Mouse (Mus musculus) intestine, embryonic 14.5 days (tissue): ENCODE results near the gene Metap1d. TPM values are rescaled to one million over a fixed set of nuclear protein-coding genes. Genes with fewer than 3 reads are reported as not detected.

ENCODE experiments used
- ATAC-seq: fragments of 200-750 bp; cut with Nextera tagmentation; replicated peaks from 2 replicates; pipeline ENCODE4 v1.8.0; 2017; ENCODE audit warnings: low read depth, moderate number of reproducible peaks, moderate TSS enrichment, moderate library complexity; ENCODE audit not compliant: low FRiP score, low TSS enrichment
- DNase-seq: peaks from one replicate; pipeline ENCODE4 v3.0.0-alpha.2; 2018; ENCODE audit warnings: low spot score
- H3K27ac ChIP-seq: fragments of 300-500 bp; sonication (generic); 2 replicates; pipeline ENCODE4 v1.5.1; 2014; ENCODE audit warnings: low read depth, mild to moderate bottlenecking, control low read depth
- H3K27me3 ChIP-seq: fragments of 300-500 bp; sonication (generic); replicated peaks from 2 replicates; pipeline ENCODE4 v1.6.1; 2014; ENCODE audit warnings: low read length, control low read depth; ENCODE audit not compliant: control insufficient read depth, insufficient read depth
- H3K36me3 ChIP-seq: fragments of 300-500 bp; sonication (generic); 2 replicates; pipeline ENCODE4 v1.6.1; 2014; ENCODE audit warnings: low read length, control low read depth; ENCODE audit not compliant: control insufficient read depth, insufficient read depth
- H3K4me1 ChIP-seq: fragments of 300-500 bp; sonication (generic); replicated peaks from 2 replicates; pipeline ENCODE4 v1.6.1; 2014; ENCODE audit warnings: low read length, control low read depth, mixed read lengths; ENCODE audit not compliant: control insufficient read depth, insufficient read depth
- H3K4me2 ChIP-seq: fragments of 300-500 bp; sonication (generic); 2 replicates; pipeline ENCODE4 v1.6.1; 2014; ENCODE audit warnings: low read length
- H3K4me3 ChIP-seq: fragments of 300-500 bp; sonication (generic); 2 replicates; pipeline ENCODE4 v1.5.1; 2014; ENCODE audit warnings: low read depth, low read length, control low read depth, mixed read lengths
- H3K9ac ChIP-seq: fragments of 300-500 bp; sonication (generic); 2 replicates; pipeline ENCODE4 v1.6.1; 2014; ENCODE audit warnings: mild to moderate bottlenecking, low read length
- H3K9me3 ChIP-seq: fragments of 300-500 bp; sonication (generic); 2 replicates; pipeline ENCODE4 v1.6.1; 2016; ENCODE audit warnings: low read length, control low read depth; ENCODE audit not compliant: control insufficient read depth
- WGBS: fragments of 180-500 bp; shearing (Covaris S2); extraction: QIAGEN DNeasy Blood & Tissue Kit; methylation state at CpG from one replicate; pipeline ENCODE4 v1.1.7; 2014; 5-methylcytosine and 5-hydroxymethylcytosine counted together
- polyA plus RNA-seq: library from polyadenylated mRNA; unstranded; fragments of >200 nt; fragmentation: Nextera tagmentation; extraction: Ambion mirVana; gene quantifications from 2 replicates; pipeline ENCODE4 v1.2.1, GENCODE M21; 2014

Metap1d gene
- polyA plus RNA-seq, 1 experiment from 2014 or later: 41.2 TPM

DNA sequence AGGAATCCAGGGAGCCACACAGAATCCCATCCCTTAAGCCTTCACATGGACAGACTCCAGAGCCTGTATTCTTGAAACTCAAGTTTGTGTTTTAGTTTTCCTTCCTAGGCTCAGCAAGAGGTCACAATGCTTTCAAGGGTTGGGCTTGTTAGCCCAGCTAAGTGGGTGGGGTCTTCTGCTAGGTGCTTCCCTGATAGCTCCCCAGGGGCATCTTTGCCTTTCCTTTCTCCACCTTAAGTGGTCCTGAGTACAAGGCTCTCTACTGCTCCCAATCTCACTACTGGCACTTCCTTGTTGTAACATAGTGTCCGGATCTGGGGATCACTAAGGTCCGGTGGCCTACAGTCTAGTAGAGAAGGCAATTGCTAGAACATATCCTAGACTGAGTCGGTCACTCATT lies 97.3 kb downstream of the Metap1d start:
- Histone ChIP-seq H3K36me3 (no peaks in the 10 kb centered on the region), H3K4me3 (no peak overlapping the region), H3K27ac (no peak overlapping the region), H3K4me1 (peaks cover 11% of the 10 kb centered on the region), H3K9ac (no peak overlapping the region), H3K27me3 (peaks cover 88% of the 10 kb centered on the region), H3K9me3 (no peaks in the 10 kb centered on the region), H3K4me2 (no peak overlapping the region)
- 27% methylated on average over 3 of the region's 3 CpGs for WGBS
- DNase-seq (no peak), ATAC-seq (no peak)

GRCm38 (mm10) chr2:71551704-71552103 lies 98.6 kb downstream of the Metap1d start:
- no peak for DNase-seq
- Histone ChIP-seq H3K4me3 (no peak overlapping the region), H3K36me3 (no peaks in the 10 kb centered on the region), H3K9ac (no peak overlapping the region), H3K4me1 (peaks cover under 1% of the 10 kb centered on the region; the same call in 1 of the 2 replicates), H3K27ac (no peak overlapping the region), H3K9me3 (no peaks in the 10 kb centered on the region), H3K4me2 (no peak overlapping the region), H3K27me3 (peaks cover 74% of the 10 kb centered on the region)
- no peak for ATAC-seq
- 1% methylated on average over 18 of the region's 18 CpGs for WGBS

GRCm38 (mm10) chr2:71556071-71556470 lies 103.0 kb downstream of the Metap1d start:
- no peaks in the 10 kb centered on the region for H3K4me1 ChIP-seq

DNA sequence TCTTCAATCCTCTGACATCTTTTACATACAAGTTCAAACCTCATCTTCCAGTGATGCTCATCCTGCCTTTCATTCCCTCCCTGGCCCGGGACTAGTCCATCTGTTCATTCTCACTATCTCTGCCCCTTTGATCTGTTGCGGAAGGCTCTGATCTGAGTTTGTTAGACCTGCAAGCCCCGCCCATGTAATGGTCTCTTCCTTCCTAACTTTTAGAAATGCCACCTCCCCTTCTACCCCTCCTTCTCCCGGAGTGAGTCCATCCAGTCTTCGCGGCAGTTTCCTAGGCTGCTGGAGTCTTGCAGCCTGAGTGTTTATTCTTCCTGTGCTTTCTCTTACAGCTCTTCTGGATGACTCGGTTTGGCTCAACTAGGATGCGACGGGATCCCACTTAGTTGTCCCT lies 113.4 kb downstream of the Metap1d start:
- no peak overlapping the region for H3K4me3 ChIP-seq
- ATAC-seq (no peak), DNase-seq (no peak)
- H3K27me3 ChIP-seq: no peaks in the 10 kb centered on the region
- 65% methylated on average over 9 of the region's 9 CpGs for WGBS
- H3K9me3 ChIP-seq: no peaks in the 10 kb centered on the region
- H3K4me2 ChIP-seq: no peak overlapping the region
- H3K9ac ChIP-seq: no peak overlapping the region
- H3K4me1 ChIP-seq: no peaks in the 10 kb centered on the region
- no peak overlapping the region for H3K27ac ChIP-seq
- no peaks in the 10 kb centered on the region for H3K36me3 ChIP-seq

More at GRCm38 (mm10) chr2:71556071-71556470, 103.0 kb downstream of the Metap1d start:
- Histone ChIP-seq H3K27ac (no peak overlapping the region), H3K4me2 (no peak overlapping the region), H3K9me3 (peaks cover 7% of the 10 kb centered on the region; the same call in 1 of the 2 replicates), H3K4me3 (no peak overlapping the region), H3K36me3 (no peaks in the 10 kb centered on the region), H3K27me3 (peaks cover 35% of the 10 kb centered on the region), H3K9ac (no peak overlapping the region)
- ATAC-seq (no peak), DNase-seq (no peak)
- WGBS: 69% methylated on average over 5 of the region's 5 CpGs

GRCm38 (mm10) chr2:71573736-71574135 lies 120.7 kb downstream of the Metap1d start:
- no peaks in the 10 kb centered on the region for H3K9me3 ChIP-seq
- no peaks in the 10 kb centered on the region for H3K36me3 ChIP-seq
- no peaks in the 10 kb centered on the region for H3K27me3 ChIP-seq
- ATAC-seq (no peak), DNase-seq (no peak)
- WGBS: 57% methylated on average over 4 of the region's 4 CpGs
- H3K4me2 ChIP-seq: no peak overlapping the region
- no peaks in the 10 kb centered on the region for H3K4me1 ChIP-seq
- H3K9ac ChIP-seq: no peak overlapping the region
- no peak overlapping the region for H3K4me3 ChIP-seq
- no peak overlapping the region for H3K27ac ChIP-seq

Other genes starting within 250 kb of the Metap1d start
- gene Dync1i2, start 241.6 kb upstream of the Metap1d start, polyA plus RNA-seq: 95.9 and 102 TPM in 2 replicates
- 27.5 and 30.7 TPM in 2 replicates for gene Slc25a12, start 85.5 kb upstream of the Metap1d start, polyA plus RNA-seq
- gene Hat1, start 64.3 kb upstream of the Metap1d start, polyA plus RNA-seq: 116 and 126 TPM in 2 replicates
- gene Dlx1, start 74.8 kb downstream of the Metap1d start, polyA plus RNA-seq: 8.0 and 9.8 TPM in 2 replicates
- gene Dlx2, start 93.5 kb downstream of the Metap1d start, polyA plus RNA-seq: 5.8 and 6.4 TPM in 2 replicates